Mouse (Mus musculus) heart, adult 8-10 months (tissue): ENCODE data around the gene Sipa1l3. TPM values are rescaled to one million over a fixed set of nuclear protein-coding genes. Genes with fewer than 3 reads are reported as not detected.

ENCODE experiments used
- DNase-seq: peaks from one replicate; pipeline ENCODE4 v3.0.0; 2022; ENCODE audit warnings: low spot score
- total RNA-seq, 4 experiments: library from RNA; stranded (reverse); gene quantifications; 2 replicates each; pipeline ENCODE4 v1.2.4; 2022

The Sipa1l3 gene
- total RNA-seq, 4 experiments from 2014 or later, result 6.8 to 10.3 (median 8.2) TPM

- DNase-seq, result no peak
Observed at GRCm38 (mm10) chr7:29416906-29417305, 101.5 kb downstream of the Sipa1l3 start.

GRCm38 (mm10) chr7:29411838-29412580, 106.4 kb downstream of the Sipa1l3 start:
- no peak for DNase-seq

- DNase-seq, result no peak
Observed at GRCm38 (mm10) chr7:29411216-29411816, 107.1 kb downstream of the Sipa1l3 start.

- DNase-seq, result no peak
Observed at GRCm38 (mm10) chr7:29410402-29410801, 108.0 kb downstream of the Sipa1l3 start.

- no peak for DNase-seq
Observed at GRCm38 (mm10) chr7:29406855-29407254, 111.6 kb downstream of the Sipa1l3 start.

GRCm38 (mm10) chr7:29404126-29404525, 114.3 kb downstream of the Sipa1l3 start:
- no peak for DNase-seq

GRCm38 (mm10) chr7:29402015-29402414, 116.4 kb downstream of the Sipa1l3 start:
- no peak for DNase-seq

- DNase-seq, result no peak
Observed at GRCm38 (mm10) chr7:29400451-29400850, 118.0 kb downstream of the Sipa1l3 start.

- DNase-seq, result no peak
Observed at GRCm38 (mm10) chr7:29399056-29399455, 119.4 kb downstream of the Sipa1l3 start.

GRCm38 (mm10) chr7:29397486-29397885, 121.0 kb downstream of the Sipa1l3 start:
- DNase-seq, result no peak

- no peak for DNase-seq
Observed at GRCm38 (mm10) chr7:29396943-29397340, 121.5 kb downstream of the Sipa1l3 start.

- DNase-seq, result no peak
Observed at GRCm38 (mm10) chr7:29396216-29396942, 122.1 kb downstream of the Sipa1l3 start.

GRCm38 (mm10) chr7:29395179-29395578, 123.3 kb downstream of the Sipa1l3 start:
- no peak for DNase-seq

GRCm38 (mm10) chr7:29393292-29393691, 125.1 kb downstream of the Sipa1l3 start:
- DNase-seq, result no peak

- DNase-seq, result no peak
Observed at GRCm38 (mm10) chr7:29392805-29393204, 125.6 kb downstream of the Sipa1l3 start.

GRCm38 (mm10) chr7:29391761-29392512, 126.5 kb downstream of the Sipa1l3 start:
- peak; percentile 13 for DNase-seq

GRCm38 (mm10) chr7:29391112-29391760, 127.2 kb downstream of the Sipa1l3 start:
- no peak for DNase-seq

- DNase-seq, result no peak
Observed at GRCm38 (mm10) chr7:29390234-29390633, 128.2 kb downstream of the Sipa1l3 start.

GRCm38 (mm10) chr7:29387524-29388068, 130.8 kb downstream of the Sipa1l3 start:
- DNase-seq, result no peak

GRCm38 (mm10) chr7:29386349-29386748, 132.1 kb downstream of the Sipa1l3 start:
- no peak for DNase-seq

GRCm38 (mm10) chr7:29385791-29386190, 132.7 kb downstream of the Sipa1l3 start:
- DNase-seq, result no peak
